Mouse (Mus musculus) mouse embryonic stem cell (cell line): ENCODE results near the gene Exoc8.

Experiments
- in situ Hi-C, 2 experiments: fragments of 300-500 bp; cut with MboI; formaldehyde crosslinking; loops; 1 replicate in 1 of 2; 3 replicates in 1 of 2; pipeline ENCODE4 v1.14.3; 2019 to 2020; ENCODE audit warnings: low sequenced_read_pairs in 2 of 2, low pct_unique_long_range_greater_than_20kb in 1 of 2, mixed read lengths in 1 of 2; ENCODE audit not compliant: unreplicated experiment in 1 of 2

Gene Exoc8

DNA sequence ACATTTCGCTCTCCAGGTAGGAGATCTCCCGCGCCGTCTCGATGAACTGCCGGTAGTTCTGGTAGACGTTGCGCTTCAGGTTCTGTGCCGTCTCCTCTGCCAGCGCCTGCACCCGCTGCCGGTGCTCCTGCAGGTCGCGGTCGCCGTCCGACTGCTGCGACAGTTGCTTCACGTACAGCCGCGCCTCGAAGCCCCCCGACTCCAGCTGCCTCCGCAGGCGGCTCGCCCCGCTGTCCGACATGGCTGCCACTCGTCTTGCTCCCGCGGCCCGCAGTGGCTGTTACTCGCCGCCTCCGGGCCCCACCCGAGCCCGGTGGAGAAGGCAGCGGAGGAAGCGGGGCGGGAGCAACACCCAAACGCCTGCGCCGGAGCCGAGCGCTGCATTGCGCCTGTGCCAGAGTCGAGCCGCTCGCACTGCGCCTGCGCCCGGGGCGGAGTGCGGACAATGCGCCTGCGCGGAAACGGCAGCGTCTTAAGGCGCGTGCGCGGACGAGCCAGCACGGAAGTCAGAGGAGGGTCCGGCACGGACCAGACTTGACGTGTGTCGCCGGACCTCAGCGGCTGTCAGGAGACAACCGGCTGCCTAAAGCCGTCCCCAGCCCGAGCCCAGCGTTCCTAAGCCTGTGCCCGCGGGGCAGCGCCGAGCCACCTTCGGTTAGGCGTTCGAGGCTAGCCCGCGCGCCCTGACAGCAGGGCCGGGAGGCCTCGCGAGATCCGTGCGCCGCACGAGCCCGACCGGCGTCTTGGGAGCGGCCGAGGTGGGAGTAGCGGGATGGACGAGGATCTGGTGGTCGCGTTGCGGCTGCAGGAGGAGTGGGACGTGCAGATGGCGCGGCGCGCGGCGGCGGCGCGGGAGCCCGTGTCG, at the start of gene Exoc8, which contains the start of gene Sprtn:
TSS of gene Exoc8 (minus strand) at position 320 of the 865 bp plus-strand sequence.
TSS of gene Sprtn (plus strand) at position 501 of the 865 bp plus-strand sequence.
- in situ Hi-C loops: no loop called here

DNA sequence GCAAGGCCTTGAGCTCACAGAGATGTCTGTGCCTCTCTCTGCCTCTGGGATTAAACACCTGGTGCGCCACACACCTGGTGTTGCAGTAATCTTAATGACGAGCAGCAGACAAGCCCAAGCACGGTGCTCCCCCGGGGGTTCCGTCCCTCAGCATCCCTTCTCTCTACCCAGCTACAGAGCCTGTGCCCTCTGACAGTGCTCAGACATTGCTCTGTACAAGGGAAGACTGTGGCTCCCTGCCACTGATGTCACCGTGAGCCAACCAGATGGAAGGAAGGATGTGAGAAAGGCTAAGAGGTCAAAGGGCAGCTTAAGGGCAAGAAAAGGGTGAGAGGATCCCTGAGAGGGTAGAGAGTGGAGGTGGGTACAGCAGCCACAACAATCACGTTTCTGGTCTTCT, 46.9 kb upstream of the Exoc8 start:
- in situ Hi-C loops: no loop called here

DNA sequence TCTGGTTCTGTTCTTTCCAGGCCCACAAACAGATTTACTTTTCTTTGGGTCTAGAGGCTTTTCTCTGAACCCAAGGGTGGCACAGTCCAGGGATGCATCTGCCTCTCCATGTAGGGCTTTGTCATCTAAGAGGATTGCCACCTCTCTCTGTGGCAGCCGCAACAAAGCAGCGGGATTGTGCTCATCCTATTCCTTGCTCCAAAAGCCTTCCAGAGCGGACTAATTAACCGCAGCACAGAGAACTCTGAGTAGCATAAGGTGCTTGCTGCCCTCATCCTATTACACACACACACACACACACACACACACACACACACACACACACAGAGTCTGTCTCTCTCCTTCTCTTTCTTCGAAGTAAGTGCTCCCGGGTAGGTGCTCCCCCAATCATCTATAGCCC, 46.3 kb upstream of the Exoc8 start:
- in situ Hi-C loops: no loop called here

DNA sequence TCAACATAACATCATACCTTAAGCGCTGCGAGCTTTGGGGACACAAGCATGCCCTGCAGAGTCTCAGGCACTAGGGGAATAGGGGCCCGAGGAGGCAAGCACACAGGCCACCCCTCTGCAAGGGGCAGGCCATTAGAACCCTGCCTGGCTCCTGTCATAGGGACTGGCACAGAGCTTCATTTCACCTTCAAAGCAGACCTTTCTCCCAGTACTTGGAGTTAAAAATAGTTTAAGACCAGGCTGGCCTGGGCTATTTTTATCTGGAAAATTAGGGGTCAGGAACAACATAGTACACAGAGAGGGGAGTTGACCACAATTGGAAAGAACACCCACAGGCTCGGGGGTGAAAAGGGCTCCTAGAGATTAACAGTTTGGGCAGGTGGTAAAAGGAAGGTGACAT, 39.8 kb upstream of the Exoc8 start:
- in situ Hi-C loops: no loop called here

DNA sequence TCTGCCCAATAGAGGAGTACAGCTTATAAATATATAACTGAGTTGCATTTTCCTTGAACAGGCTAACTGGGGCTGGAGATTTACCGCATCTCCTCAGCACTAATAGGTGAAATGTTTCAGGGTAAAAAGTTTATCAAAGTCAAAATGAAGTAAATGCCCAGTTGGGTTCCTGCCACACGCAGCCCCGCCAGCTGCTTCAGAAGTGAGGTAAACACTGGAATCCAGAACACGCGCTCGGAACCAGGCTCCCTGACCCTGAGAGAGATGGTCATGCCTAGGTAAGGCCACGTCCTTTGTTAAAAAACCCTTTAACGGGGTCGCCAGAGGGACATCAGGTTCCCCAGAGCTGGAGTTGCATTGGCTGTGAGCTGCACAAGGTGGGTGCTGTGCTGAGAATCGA, 39.2 kb upstream of the Exoc8 start:
- in situ Hi-C loops: no loop called here

DNA sequence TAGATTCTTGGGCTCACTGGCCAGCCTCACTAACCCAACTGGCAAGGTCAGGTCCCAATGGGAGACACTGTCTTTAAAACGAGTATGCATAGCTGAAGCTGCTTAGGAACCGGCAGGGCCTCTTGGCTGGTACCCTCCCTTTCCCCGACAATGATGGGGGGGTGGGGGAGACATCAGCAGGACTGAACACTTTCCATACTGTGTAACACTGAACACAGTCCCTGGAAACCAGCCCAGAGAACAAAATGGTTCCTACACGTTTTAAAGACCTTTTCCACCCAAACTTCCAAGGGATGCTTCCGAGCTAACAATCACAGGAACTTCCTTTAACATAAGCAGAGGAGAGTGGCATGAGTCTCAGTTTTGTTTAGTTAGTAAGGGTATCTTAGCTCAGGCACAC, 37.6 kb upstream of the Exoc8 start:
- in situ Hi-C loops: no loop called here

DNA sequence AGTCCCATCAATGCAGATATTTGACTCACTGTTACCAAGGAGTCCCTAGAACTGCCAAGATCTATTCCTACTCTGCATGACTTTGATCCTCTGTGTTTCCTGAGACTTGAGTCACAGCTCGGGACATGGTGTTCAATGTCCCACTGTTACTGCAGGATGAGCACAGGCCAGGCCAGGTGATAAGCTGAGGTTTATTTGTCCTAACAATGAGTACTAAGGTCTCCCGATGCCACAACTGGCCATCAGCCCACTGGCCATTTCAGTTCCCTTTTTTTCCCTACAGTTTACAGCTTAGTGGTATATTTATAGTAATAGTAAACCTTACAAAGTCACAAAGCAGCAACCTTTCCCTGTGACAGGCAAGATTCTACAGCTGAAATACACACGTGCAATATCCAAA, 34.9 kb upstream of the Exoc8 start:
- in situ Hi-C loops: no loop called here

DNA sequence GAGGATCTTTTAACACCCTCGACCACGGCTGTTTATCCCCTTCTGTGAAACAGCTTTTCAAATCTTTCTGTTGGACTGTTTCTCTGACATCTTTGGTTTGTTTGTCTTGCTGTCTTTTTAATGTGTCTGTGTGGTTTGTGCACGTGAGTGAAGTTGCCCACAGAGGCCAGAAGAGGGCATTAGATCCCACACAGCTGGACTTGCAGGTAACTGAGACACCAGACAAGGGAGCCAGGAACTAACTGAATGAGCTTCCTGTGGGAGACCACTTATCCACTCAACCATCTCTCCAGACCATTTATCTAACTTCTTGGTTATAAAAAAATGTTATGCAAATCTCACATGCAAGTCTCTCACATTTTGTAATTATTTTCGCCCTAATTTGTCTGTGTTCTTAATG, 33.1 kb upstream of the Exoc8 start:
- in situ Hi-C loops: no loop called here

DNA sequence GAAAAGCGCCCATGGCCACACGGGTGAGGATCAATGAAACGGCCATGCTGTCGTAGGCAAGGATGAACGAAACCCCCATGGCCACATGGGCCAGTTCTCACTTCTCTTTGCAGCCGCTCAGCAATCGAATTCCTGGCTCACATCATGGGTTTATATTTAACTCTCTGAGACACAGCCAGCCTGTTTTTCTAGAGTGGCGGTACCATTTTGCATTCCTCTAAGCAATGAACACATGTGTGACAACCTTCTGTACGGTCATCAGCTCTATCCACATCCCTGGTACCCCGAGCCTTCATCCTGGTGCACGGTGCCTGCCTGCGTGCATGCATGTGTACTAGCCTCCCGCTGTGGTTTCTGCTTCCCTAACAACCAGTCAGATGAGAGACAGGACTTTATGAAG, 32.6 kb upstream of the Exoc8 start:
- in situ Hi-C loops: no loop called here

DNA sequence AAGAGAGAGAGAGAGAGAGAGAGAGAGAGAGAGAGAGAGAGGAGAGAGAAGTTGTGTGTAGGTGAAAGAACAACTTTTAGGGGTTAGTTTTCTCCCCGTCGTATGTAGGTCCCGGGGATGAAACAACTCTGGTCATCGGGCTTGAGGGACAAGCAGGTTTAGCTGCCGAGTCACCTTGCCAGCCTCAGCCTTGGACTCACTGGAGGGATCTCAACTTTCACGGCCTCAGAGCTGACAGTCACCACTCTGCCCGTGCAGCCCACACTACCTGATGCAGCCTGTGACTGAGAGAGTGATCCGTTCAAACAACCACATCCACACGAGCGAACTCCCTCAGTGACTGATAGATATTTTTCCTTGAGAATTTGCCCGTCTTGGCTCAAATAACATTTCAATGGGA, 31.5 kb upstream of the Exoc8 start:
- in situ Hi-C loops: no loop called here

DNA sequence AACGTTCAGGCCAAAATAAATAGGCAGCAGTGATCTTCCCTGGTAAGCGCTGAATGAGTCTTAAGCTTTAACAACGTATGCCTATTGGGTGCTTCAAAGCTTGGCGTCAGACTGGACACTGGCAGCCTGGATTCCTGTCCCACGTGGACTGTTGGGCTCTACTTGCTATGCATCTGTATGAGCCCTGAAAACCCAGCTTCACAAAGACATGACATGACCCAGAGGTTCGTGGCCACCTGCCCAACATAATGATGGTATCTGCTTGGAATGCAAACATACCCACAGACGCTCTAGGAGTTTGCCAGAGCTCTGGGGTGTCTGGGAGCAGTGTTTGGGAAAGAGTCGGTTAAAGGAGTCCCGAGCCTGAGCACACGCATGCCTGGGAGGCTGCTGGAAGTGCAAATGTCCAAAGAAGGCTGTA, 28.9 kb upstream of the Exoc8 start:
- in situ Hi-C loops: no loop called here

DNA sequence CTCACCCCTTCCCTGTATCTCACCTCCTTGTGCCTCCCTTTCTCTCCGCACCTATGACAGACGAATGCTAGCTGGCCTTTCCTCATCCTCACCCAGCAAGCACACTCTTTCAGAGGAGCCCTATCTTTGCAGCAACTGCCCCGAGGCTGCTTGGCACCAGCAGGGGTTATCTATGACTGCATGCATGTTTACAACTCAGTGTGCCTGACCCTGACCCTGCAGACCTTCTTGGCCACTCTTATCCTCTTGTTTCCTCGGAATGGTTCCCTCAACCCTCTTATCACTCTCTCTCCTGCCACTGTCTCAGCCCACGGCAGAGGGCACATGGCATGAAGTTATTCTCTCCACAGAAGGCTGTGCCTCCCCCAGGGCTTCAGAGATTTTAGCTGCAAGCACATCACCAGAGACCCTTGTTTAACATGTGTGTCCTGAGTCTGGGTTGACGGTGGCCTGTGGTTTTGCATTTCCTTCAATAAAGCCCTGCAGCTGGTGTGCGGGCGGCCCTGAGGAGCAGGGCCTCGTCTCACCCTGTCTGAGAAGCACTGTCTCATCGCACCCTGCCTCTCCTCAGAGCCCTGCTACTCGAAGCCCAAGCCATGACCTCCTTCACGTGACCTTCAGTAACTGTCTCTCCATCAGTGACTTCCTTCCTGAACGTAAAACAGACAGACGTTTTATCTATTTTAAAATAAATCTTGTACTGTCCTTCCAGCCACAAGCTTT, 28.2 kb upstream of the Exoc8 start:
- in situ Hi-C loops: no loop called here

DNA sequence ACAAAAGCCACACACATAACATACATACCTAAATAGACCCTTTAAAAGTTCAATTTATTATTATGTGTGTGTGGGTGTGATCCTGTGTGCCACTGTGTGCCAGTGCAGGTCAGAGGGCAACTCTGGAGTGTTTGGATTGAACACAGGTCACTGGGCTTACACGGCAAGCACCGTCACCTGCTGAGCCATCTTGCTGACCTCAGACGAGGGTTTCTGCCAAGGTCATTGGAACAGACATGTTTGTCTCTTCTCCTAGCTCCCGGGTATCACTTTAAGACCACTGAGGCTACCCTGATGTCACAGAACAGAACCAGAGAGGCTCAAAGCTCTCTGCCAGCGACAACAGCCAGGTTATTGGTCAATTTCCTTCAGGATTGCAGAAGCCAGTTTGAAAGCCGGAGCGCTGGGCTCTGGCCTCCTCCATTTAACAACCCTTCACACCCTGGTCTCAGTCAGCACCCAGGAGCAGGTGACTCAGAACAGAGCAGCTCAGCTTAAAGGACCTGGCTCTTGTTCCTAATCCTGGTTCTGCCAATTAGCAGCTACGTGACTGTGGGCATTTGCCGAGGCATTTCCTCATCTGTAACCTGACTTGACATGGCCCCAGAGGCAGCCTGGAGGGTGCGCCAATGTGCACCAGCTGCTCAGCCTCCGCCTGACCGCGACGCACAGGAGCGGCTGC, 26.6 kb upstream of the Exoc8 start:
- in situ Hi-C loops: no loop called here

DNA sequence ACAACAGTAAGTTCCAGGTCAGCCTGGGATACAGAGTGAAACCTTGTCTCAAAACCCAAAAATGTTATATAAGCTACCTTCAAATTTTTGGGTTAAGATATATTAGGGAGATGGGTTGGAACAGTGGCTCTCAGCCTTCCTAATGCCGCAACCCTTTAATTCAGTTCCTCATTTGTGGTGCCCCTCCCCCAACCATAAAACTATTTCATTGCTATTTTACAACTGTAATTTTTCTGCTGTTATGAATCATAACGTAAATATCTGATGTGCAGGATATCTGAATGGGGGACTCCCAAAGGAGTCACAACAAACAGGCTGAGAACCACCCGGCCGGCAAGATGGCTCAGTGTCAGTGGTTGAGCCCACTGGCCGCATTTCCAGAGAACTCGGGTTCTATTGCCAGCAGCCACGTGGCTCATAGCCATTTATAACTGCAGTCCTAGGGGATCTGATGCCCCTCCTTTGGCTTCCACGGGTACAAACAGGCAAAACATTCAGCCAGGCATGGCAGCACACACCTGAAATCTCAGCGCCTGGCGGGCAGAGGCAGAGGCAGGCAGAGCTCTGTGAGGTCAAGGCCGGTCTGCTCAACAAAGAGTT, 25.1 kb upstream of the Exoc8 start:
- in situ Hi-C loops: no loop called here

DNA sequence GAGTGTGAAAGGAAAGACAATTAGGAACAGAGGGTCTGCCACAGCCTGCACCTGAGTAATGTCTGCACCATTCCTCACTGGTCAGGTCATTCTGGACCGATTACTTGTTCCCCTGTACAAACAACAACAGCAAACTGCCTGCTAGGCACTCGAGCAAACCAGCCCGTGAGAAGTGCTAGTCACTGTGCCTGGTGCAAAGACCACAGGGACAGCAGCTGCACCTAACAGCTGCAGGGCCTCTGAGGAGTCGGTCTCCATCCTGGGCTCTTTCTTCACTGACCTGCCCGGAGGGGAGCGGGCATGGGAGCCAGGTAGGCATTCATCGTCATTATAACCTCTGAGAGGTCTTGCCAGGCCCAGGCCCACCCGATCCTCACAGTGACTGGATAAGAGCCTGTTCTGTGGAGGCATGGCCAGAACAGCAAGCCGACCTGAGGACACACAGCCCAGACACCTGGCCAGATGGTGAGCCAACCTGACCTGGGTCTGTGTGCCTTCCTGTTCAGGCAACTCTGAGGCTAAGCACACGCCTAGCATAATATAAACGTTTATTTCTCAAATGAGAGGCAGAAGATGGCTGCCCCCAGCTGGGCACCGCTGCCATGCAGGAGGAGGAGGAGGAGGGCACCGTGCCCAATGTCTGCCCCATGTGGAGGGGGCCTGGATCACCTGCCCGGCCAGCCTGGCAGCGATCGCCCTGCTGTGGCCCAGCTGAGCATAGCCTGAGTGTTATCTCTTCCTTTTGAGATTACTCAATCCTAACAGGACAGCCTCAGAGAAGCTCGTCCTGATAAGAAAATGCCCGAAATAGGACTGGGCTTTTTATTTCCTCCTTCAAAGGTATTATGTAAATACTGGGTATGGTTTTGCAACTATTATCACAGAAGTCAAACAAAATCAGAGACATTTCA, 24.1 kb upstream of the Exoc8 start:
- in situ Hi-C loops: no loop called here

DNA sequence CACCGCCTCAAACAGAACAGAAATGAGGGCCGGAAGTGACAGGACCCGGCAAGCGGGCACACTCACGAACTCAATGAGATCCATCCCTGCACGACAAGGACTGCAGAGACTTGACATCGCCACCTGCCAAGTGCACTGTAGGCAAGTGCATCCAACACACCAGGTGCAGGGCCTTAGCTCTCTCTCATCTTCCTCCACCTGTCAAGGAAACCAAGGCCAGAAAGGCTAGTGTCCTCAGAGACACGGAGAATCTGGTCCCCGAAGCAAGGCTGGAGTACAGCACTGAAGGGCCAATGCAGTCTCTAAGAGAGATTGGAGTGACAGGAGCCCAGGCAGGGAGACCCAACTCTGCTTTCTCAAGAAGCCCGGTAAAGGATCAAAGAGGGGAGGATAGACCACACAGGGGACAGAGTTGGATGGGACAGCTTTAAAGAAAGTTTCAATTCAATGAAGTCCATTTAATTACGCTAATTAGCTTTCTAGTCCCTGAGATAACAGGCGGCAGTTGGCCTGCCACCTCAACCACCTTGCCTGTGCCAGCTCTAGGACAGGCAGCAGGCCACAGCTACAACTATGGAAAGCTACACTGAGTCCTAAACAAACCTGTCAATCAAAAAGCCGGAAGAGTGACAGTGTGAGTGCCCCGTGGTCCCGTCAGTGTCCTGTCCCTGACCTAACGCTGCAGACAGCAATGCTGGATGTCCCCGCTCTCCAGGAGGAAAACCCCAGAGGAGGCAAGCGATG, 20.4 kb upstream of the Exoc8 start:
- in situ Hi-C loops: no loop called here

DNA sequence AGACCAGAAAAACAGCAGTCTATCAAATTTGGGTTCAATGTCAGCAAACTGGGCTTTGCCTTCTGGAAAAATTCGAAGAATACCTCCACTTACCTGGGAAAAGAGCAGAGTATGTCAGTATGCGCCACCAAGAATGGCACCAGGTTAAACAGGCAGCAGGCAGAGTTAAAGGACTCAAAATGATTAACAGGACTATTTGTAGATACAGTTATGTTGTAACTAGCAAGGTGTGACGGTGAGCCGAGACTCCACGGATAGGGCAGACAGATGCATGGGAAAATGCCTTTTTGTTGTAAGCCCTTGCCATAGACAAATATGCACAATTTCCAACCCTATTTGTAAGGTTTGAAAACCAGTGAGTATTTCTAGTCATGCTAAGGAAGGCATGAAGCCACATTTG, 16.6 kb upstream of the Exoc8 start:
- in situ Hi-C loops: no loop called here
